Mouse (Mus musculus) midbrain, embryonic 16.5 days (tissue): ENCODE data around the gene Pkdrej. TPM values are rescaled to one million over a fixed set of nuclear protein-coding genes. Genes with fewer than 3 reads are reported as not detected.
"Not testable (repeated sequence)": the region's sequence is repeated elsewhere in the genome, so short reads cannot be mapped to it uniquely, and the experiment has no call there.

Experiments
- ATAC-seq: fragments of 200-750 bp; cut with Nextera tagmentation; 2 replicates; pipeline ENCODE4 v1.8.0; 2017; ENCODE audit warnings: moderate TSS enrichment
- H3K27ac ChIP-seq: fragments of 300-500 bp; sonication (generic); 2 replicates; pipeline ENCODE4 v1.5.1; 2014; ENCODE audit warnings: mild to moderate bottlenecking, low read length, mixed read lengths
- H3K27me3 ChIP-seq: fragments of 300-500 bp; sonication (generic); 2 replicates; pipeline ENCODE4 v1.6.1; 2014; ENCODE audit warnings: low read depth, low read length, mixed read lengths; ENCODE audit not compliant: control insufficient read depth, insufficient read depth
- H3K36me3 ChIP-seq: fragments of 300-500 bp; sonication (generic); 2 replicates; pipeline ENCODE4 v1.6.1; 2014; ENCODE audit warnings: mild to moderate bottlenecking, low read length, moderate library complexity, mixed read lengths; ENCODE audit not compliant: control insufficient read depth, insufficient read depth
- H3K4me1 ChIP-seq: fragments of 300-500 bp; sonication (generic); 2 replicates; pipeline ENCODE4 v1.6.1; 2014; ENCODE audit warnings: mild to moderate bottlenecking, low read length, mixed read lengths; ENCODE audit not compliant: control insufficient read depth, insufficient read depth
- H3K4me2 ChIP-seq: fragments of 300-500 bp; sonication (generic); 2 replicates; pipeline ENCODE4 v1.6.1; 2014; ENCODE audit warnings: mild to moderate bottlenecking, low read length, mixed read lengths
- H3K4me3 ChIP-seq: fragments of 300-500 bp; sonication (generic); 2 replicates; pipeline ENCODE4 v1.5.1; 2014; ENCODE audit warnings: low read depth, mild to moderate bottlenecking, low read length, moderate library complexity, mixed read lengths
- H3K9ac ChIP-seq: fragments of 300-500 bp; sonication (generic); 2 replicates; pipeline ENCODE4 v1.6.1; 2014; ENCODE audit warnings: low read depth, low read length, mixed read lengths
- H3K9me3 ChIP-seq: fragments of 300-500 bp; sonication (generic); replicated peaks from 2 replicates; pipeline ENCODE4 v1.6.1; 2014; ENCODE audit warnings: mild to moderate bottlenecking, low read length, mixed read lengths; ENCODE audit not compliant: control insufficient read depth, poor library complexity, severe bottlenecking
- WGBS: fragments of 180-500 bp; shearing (Covaris S2); extraction: QIAGEN DNeasy Blood & Tissue Kit; methylation state at CpG from one replicate; pipeline ENCODE4 v1.1.7; 2014; 5-methylcytosine and 5-hydroxymethylcytosine counted together
- polyA plus RNA-seq: library from polyadenylated mRNA; unstranded; fragments of >200 nt; fragmentation: Nextera tagmentation; extraction: Ambion mirVana; gene quantifications from 2 replicates; pipeline ENCODE4 v1.2.1, GENCODE M21; 2015

Gene Pkdrej
- polyA plus RNA-seq, 1 experiment from 2014 or later, result not detected

GRCm38 (mm10) chr15:85783146-85783545 lies 38.4 kb downstream of the Pkdrej start:
- H3K9ac ChIP-seq, result no peak overlapping the region
- no peak overlapping the region for H3K4me2 ChIP-seq
- no peaks in the 10 kb centered on the region for H3K27me3 ChIP-seq
- WGBS, result 91% methylated on average over 4 of the region's 4 CpGs
- H3K4me3 ChIP-seq, result no peak overlapping the region
- H3K9me3 ChIP-seq, result no peaks in the 10 kb centered on the region
- no peaks in the 10 kb centered on the region for H3K4me1 ChIP-seq
- no peaks in the 10 kb centered on the region for H3K36me3 ChIP-seq
- no peak overlapping the region for H3K27ac ChIP-seq
- no peak for ATAC-seq

- H3K4me2 ChIP-seq, ATAC-seq, H3K9me3 ChIP-seq: not testable (repeated sequence)
Observed at GRCm38 (mm10) chr15:85778891-85779290, 42.6 kb downstream of the Pkdrej start.

GRCm38 (mm10) chr15:85776771-85777170 lies 44.8 kb downstream of the Pkdrej start:
- Histone ChIP-seq H3K9ac (no peak overlapping the region), H3K36me3 (no peaks in the 10 kb centered on the region), H3K9me3 (no peaks in the 10 kb centered on the region), H3K4me1 (no peaks in the 10 kb centered on the region), H3K4me3 (no peak overlapping the region), H3K27me3 (no peaks in the 10 kb centered on the region), H3K27ac (no peak overlapping the region), H3K4me2 (no peak overlapping the region)
- ATAC-seq, result no peak
- 76% methylated on average over 5 of the region's 5 CpGs for WGBS

More at GRCm38 (mm10) chr15:85778891-85779290, 42.6 kb downstream of the Pkdrej start:
- 92% methylated on average over 6 of the region's 6 CpGs for WGBS
- not testable (repeated sequence) for H3K27ac ChIP-seq, H3K36me3 ChIP-seq, H3K27me3 ChIP-seq, H3K4me1 ChIP-seq, H3K4me3 ChIP-seq, H3K9ac ChIP-seq

- H3K27me3 ChIP-seq, result no peaks in the 10 kb centered on the region
- H3K27ac ChIP-seq, result no peak overlapping the region
- no peaks in the 10 kb centered on the region for H3K4me1 ChIP-seq
- no peak for ATAC-seq
- WGBS, result 82% methylated on average over 1 of the region's 2 CpGs
- H3K36me3 ChIP-seq, result no peaks in the 10 kb centered on the region
- H3K9me3 ChIP-seq, result no peaks in the 10 kb centered on the region
- H3K9ac ChIP-seq, result no peak overlapping the region
- no peak overlapping the region for H3K4me3 ChIP-seq
- no peak overlapping the region for H3K4me2 ChIP-seq
Observed at GRCm38 (mm10) chr15:85776241-85776640, 45.3 kb downstream of the Pkdrej start.

GRCm38 (mm10) chr15:85775001-85775400 lies 46.5 kb downstream of the Pkdrej start:
- Histone ChIP-seq H3K4me3 (no peak overlapping the region), H3K4me1 (no peaks in the 10 kb centered on the region), H3K4me2 (no peak overlapping the region), H3K9me3 (no peaks in the 10 kb centered on the region), H3K27ac (no peak overlapping the region), H3K9ac (no peak overlapping the region), H3K27me3 (no peaks in the 10 kb centered on the region), H3K36me3 (no peaks in the 10 kb centered on the region)
- no peak for ATAC-seq
- WGBS, result 88% methylated on average over 7 of the region's 7 CpGs

- no peak for ATAC-seq
- Histone ChIP-seq H3K9ac (no peak overlapping the region), H3K27me3 (no peaks in the 10 kb centered on the region), H3K36me3 (no peaks in the 10 kb centered on the region), H3K4me3 (no peak overlapping the region), H3K4me1 (no peaks in the 10 kb centered on the region), H3K4me2 (no peak overlapping the region), H3K27ac (no peak overlapping the region), H3K9me3 (no peaks in the 10 kb centered on the region)
- WGBS, result 94% methylated on average over 9 of the region's 9 CpGs
Observed at GRCm38 (mm10) chr15:85774419-85774818, 47.1 kb downstream of the Pkdrej start.

GRCm38 (mm10) chr15:85772146-85772740 lies 49.3 kb downstream of the Pkdrej start:
- Histone ChIP-seq H3K9me3 (no peaks in the 10 kb centered on the region), H3K9ac (no peak overlapping the region), H3K27ac (no peak overlapping the region), H3K4me1 (no peaks in the 10 kb centered on the region), H3K27me3 (no peaks in the 10 kb centered on the region), H3K4me3 (no peak overlapping the region), H3K4me2 (no peak overlapping the region), H3K36me3 (no peaks in the 10 kb centered on the region)
- WGBS, result 83% methylated on average over 11 of the region's 11 CpGs
- no peak for ATAC-seq

- 89% methylated on average over 17 of the region's 17 CpGs for WGBS
- no peak for ATAC-seq
- Histone ChIP-seq H3K27me3 (no peaks in the 10 kb centered on the region), H3K9me3 (no peaks in the 10 kb centered on the region), H3K9ac (no peak overlapping the region), H3K4me3 (no peak overlapping the region), H3K27ac (no peak overlapping the region), H3K4me2 (no peak overlapping the region), H3K4me1 (no peaks in the 10 kb centered on the region), H3K36me3 (no peaks in the 10 kb centered on the region)
Observed at GRCm38 (mm10) chr15:85771306-85772121, 50.0 kb downstream of the Pkdrej start.

GRCm38 (mm10) chr15:85768991-85769390 lies 52.5 kb downstream of the Pkdrej start:
- Histone ChIP-seq H3K36me3 (no peaks in the 10 kb centered on the region), H3K4me1 (no peaks in the 10 kb centered on the region), H3K9me3 (no peaks in the 10 kb centered on the region), H3K4me3 (no peak overlapping the region), H3K27me3 (no peaks in the 10 kb centered on the region), H3K9ac (no peak overlapping the region), H3K27ac (no peak overlapping the region), H3K4me2 (no peak overlapping the region)
- ATAC-seq, result no peak
- 96% methylated on average over 8 of the region's 8 CpGs for WGBS
